Mouse (Mus musculus) liver, adult (tissue): ENCODE measurements around the gene Atp2a3.

Experiments
- GATA4 ChIP-seq: IDR thresholded peaks from 2 replicates; pipeline ENCODE4 v1.6.1; 2014; ENCODE audit warnings: mild to moderate bottlenecking, low read length; ENCODE audit not compliant: insufficient replicate concordance

The Atp2a3 gene

DNA sequence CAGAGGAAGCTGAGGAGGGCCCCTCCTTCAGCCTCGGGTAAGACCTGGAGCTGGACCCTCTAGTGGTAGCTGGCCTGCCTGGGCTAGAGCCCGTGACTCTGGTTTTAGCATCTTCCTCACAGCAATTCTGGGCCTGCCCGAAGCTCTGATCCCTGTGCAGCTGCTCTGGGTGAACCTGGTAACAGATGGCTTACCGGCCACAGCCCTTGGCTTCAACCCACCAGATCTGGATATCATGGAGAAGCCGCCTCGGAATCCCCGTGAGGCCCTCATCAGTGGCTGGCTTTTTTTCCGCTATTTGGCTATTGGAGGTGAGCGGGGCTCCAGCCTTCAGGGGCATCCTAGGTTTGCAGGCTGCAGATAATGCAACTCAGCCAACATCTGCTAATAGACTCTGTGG is 21.5 kb downstream of the Atp2a3 start:
- TF ChIP-seq GATA4 = no peak

DNA sequence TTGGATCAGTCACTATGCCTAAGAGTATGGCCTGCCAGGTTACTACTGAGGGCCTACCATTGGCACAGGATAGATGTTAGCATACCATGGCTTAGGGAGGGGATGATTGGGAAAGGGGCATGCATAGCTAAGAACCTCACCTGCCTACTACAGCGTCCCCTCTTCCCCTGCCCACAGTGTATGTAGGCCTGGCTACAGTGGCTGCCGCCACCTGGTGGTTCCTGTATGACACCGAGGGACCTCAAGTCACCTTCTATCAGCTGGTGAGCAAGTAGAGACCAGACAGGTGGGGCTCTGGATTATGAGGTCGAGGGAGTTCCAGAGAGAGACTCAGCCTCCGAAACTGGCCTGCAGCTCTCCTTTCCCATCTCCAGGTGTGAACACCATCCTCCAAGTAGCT is 22.3 kb downstream of the Atp2a3 start:
- no peak for TF ChIP-seq GATA4

DNA sequence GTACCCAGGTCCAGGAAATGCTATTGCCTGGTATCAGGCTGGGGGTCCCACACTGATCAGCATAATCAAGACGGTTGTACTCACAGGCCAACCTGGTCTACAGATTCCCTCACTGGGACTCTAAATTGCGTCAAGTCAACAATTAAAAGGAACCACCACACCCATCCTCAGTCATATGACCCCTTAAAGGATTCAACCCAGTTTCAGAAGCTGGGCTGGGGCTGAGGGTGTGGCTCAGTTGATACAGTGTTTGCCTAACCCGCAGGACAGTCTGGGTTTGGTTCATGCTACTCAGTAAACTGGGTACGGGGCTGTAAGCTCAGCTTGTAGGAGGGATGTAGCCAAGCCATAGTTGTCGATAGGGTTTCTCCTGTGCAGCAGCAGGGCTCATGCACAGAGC is 25.8 kb downstream of the Atp2a3 start:
- no peak for TF ChIP-seq GATA4

DNA sequence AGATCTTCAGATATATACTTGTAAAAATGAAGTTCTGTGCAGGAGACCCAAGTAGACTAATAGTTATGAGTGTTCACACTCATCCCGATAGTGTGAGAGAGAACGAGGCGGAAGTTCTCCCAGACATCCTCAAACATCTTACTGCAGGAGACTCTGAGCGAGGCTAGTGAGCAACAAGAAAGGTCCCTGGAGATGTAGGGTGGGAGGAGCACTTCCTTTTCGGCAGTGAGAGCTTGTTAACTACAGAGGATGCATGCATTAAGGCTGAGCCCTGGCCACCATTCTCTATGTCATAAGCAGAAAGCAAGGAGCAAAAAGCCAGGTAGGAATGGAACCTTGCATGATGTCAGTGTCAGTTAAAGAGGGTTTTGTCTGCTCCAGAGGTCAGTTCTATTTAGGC is 26.3 kb downstream of the Atp2a3 start:
- no peak for TF ChIP-seq GATA4

DNA sequence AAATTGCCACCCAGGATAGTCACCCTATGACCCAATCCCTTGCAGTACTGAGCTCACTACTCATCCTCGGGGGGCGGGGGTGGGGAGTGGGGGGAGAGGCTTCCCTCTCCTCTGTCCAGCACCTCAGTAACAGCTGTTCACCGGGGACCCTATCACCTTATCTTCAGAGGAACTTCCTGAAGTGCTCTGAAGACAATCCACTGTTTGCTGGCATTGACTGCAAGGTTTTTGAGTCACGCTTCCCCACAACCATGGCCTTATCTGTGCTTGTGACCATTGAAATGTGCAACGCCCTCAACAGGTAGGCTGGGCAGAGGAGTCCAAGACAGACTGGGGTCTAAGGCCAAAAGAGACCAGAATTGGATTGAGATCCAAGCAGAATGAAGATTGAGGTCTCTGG is 26.8 kb downstream of the Atp2a3 start:
- TF ChIP-seq GATA4 = no peak

DNA sequence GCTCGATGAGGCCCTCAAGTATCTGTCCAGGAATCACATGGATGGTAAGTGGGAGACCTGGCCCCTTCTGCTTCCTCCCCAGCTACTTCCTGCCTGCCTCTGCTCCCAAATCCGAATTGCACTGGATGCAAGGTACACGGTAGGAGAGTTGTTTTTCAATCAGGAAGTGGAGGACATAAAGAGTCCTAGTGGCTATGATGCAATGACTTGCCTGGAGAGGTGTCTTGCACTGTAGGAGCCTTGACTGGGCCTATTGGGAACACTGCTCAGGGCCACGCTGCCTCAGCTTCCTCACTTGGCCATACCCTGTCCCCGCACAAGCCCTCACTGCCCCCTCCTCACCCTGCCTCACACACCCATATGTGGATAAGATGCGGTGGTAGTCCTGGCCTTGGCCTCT is 28.1 kb downstream of the Atp2a3 start:
- TF ChIP-seq GATA4 = no peak

DNA sequence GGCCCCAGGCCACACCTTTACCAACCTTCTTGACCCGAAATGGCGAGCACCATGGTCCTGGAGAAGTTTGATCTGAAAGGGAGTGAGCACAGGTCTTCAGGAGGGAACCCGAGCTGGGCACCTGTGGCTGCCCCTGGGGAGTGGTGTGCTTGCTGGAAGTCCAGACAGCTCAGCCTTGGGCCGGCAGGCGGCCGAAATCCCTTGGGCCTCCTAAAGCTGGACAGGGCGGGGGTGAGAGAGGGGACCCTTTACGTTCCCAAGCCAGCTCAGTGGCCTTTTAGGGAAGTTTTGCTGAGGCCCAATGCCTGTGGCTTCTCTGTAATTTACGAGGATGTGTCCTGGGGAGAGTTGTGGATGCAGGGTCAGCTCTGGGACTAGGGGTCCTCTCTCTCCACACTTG is 29.7 kb downstream of the Atp2a3 start:
- TF ChIP-seq GATA4 = no peak

DNA sequence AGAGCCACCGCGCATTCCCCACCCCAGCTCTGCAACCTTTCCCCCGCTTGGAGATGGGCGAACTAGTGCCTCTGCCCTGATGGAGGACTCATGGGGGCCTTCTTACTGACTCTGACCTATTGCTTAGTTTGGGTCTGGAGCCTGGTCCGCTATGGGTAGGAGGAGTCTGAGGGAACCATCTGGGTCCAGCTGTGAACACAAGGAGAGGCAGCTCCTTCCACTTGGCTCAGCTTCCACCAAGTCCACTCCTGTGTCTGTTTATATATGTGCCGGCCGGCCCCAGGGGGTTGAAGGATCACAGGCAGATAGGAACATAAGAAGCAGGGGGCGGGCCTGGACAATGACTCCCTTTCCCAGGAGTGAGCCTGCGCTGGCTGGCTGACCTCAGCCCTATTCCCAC is 31.0 kb downstream of the Atp2a3 start:
- no peak for TF ChIP-seq GATA4

DNA sequence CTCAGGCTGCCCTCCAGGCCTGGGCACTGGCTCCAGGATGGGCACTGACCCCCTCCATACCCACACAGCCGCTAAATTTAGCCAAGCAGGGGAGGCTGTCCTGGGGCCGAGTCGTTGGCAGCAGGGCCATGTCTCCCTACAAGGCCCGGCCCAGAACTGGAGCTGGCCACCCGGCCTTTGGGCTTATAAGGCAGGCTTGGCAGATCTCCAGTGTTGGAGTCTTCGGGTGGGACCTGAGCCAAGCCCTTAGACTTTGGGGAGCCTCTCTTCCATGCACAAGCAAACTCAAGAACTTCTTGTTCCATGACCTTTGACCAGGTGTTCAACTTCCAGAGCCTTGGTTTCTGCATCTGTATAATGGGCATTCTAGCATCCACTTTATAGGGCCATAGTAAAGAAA is 35.4 kb downstream of the Atp2a3 start:
- no peak for TF ChIP-seq GATA4

DNA sequence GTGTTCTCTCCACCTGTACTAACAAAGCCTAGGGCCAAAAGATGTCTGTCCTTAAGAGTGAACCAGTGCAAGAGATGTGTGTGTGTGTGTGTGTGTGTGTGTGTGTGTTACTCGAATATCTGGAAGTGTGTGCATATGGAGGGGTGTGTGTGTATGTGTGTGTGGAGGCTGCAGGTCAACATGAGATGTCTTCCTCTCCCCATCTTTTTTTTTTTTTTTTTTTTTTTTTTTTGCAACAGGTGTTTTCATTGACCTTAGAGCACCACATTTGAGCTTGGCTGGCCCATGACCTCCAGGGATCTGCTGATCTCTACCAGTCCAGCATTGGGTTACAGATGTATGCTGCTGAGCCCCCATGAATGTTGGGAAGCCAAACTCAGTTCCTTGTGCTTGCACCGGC is 35.8 kb downstream of the Atp2a3 start:
- TF ChIP-seq GATA4 = no peak

DNA sequence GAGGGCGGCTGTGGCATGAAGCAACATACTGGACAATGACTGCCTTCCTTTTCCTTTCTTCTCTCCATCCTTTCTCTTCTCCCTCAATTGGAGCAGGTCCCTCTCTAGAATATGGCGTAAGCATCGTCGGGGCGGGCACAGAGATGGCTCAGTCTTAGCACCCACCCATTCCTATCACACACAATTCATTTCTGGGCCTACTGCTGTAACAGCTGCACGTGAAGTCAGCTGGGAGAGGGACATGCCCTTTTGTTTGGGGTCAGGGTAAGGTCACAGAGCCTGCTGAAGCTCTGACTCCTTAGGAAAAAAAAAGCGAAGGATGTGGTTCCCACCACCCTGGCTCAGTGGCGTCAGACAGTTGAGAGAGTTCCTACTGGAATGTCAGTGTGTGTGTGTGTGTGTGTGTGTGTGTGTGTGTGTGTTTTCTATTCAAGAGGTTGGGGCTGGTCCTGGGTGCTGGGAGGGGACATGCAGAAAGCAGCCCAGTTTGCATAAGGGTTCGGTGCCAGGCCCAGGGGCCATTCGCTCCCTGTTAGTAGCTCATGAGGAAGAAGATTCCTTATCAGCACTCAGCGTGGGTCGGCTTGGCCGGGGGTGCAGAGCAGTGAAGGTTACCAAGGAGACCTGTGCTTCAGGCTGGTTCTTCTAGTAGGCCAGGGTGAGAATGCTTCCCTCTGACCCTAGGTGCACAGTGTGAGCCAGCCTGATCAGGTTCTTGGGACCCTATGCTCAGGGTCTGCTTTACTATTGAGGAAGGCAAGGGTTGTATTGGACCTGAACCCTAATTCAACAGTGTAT is 36.8 kb downstream of the Atp2a3 start:
- no peak for TF ChIP-seq GATA4

DNA sequence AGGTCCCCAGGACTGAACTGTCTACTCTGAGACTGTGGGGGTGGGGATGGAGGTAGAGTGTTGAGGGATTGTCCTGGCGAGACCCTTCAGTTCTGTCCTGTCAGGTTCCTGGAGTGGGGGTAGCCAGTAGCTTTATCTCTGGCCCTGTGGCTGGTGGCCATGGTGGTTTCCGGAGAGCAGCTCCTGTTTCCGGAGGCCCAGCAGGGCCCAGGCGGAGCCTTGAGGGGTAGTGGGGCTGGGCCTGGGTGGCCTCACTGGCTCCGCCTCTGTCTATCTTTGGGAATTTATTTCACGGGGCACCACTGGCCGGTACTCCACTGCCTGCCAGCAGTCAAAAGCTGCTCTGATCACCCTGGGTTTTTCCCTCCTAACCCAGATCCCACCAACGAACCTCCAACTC is 37.8 kb downstream of the Atp2a3 start, which contains the start of gene P2rx1:
Gene P2rx1, plus strand, starts transcription at position 333 of the 400 bp plus-strand sequence.
- peak; percentile 51; the same call in 1 of the 2 replicates for TF ChIP-seq GATA4

DNA sequence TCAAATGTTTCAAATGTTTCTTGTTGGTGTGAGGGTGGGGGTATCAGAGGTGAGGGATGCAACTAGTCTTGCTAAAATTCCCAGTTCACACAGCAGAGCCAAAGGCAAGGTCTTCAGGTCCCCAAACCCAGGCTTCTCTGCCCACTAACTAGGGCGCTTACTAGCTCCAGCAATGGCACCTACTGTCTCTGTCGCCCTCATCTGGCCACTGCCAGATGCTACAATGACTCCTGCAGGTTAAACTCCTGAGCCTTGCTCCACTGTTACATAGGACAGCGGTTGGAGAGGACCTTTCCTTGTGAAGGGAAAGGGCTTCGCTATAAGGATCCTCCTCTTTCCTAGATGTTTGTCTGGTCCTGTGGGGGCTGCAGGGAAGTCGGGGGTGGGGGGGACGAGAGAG is 40.1 kb downstream of the Atp2a3 start:
- TF ChIP-seq GATA4 = no peak

DNA sequence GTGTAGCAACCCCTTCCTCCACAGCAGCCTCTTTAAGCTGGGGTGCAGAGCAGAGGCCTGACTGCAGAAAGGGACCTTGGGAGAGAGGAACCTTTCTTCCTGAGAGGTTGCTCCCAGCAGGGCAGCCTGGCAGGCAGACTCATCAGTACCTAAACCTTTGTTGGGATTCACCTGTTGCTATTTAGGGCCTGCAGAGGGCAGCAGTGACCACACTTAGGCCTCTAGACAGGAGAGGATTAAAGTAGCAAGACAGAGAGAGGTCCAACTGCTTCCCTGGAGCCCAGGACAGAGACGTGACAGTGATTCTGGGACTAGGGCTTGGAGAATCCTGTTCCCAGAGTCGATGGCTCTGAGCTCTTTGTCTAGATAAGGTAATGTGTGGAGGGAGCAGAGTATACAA is 45.4 kb downstream of the Atp2a3 start:
- TF ChIP-seq GATA4 = no peak

DNA sequence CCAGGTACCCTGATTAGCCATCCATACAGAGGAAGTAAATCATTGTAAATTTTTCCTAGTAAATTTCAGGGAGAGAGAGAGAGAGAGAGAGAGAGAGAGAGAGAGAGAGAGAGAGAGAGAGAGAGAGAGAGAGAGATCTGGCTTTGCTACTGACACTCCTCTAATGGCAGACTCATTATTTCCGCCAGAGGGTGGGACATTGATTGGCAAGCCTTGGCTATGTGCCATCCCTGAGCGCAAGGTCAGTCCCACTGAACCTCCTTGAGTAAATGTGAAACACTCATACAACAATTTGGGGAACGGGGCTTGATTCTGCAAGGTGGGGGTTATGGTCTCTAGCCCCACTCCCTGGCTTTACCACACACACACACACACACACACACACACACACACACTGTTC is 46.1 kb downstream of the Atp2a3 start:
- no peak for TF ChIP-seq GATA4

DNA sequence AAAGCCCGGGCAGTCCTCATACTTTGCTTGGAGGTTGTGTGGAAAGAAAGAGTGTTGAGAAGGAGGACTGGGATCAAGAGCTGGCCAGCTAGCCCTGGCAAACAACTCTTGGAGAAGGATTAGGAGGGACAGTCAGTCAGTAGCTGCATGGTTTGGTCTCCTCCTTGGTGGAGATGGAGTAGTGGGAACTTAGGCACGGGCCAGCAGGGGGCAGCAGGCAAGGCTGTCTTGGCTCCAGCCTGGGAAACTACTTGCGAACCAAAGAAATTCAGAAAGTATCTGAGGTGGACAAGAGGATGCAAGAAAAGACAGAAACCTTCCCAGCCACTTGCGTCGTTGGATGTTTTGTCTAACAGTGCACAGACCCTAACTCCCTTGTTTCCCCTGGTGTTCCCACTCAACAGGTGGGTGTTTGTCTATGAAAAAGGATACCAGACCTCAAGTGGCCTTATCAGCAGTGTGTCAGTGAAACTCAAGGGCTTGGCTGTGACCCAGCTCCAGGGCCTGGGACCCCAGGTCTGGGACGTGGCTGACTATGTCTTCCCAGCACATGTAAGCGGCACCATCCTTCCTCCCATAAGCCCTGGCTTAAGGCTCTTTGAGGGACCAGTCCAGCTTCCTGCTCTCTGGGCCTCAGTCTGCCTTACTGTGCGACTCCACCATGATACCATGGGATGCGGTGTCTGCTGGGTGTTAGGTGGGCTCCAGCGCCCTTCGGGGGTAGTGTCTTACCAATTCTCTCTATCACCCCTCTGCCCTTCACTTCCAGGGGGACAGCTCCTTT is 46.9 kb downstream of the Atp2a3 start:
- no peak for TF ChIP-seq GATA4

DNA sequence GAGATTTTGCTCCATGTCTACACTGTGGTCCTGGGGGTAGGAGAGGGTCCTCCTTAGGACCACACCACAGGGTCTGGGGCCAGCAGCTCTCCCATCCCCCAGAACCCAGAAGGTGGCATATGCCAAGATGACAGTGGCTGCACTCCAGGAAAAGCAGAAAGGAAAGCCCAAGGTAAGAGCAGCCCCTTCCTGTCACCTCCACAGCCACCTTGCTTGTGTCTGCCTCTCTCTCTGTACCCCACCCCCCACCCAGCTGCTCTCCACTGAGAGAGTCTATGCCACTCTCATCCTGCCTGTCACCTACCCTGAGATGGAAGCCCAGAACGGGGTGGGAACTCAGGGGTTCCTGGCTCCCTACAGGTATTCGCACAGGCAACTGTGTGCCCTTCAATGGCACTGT is 47.9 kb downstream of the Atp2a3 start:
- TF ChIP-seq GATA4 = no peak
